Mouse (Mus musculus): ENCODE measurements around the gene Lhfpl3. TPM values are rescaled to one million over a fixed set of nuclear protein-coding genes. Genes with fewer than 3 reads are reported as not detected.

The Lhfpl3 gene
- polyA plus RNA-seq, 1 experiment from 2014 or later: 4.4 TPM

- ATAC-seq: no peak
- Histone ChIP-seq H3K36me3 (ENCODE audit: poor library complexity, severe bottlenecking) (no peaks in the 10 kb centered on the region), H3K9me3 (replicated peaks) (no peaks in the 10 kb centered on the region), H3K9ac (no peak overlapping the region), H3K4me3 (no peak overlapping the region), H3K4me2 (no peak overlapping the region), H3K27ac (no peak overlapping the region), H3K27me3 (no peaks in the 10 kb centered on the region), H3K4me1 (no peaks in the 10 kb centered on the region)
- WGBS: 84% methylated on average over 4 of the region's 4 CpGs
Measured at GRCm38 (mm10) chr5:22856480-22856879, 110.6 kb downstream of the Lhfpl3 start.

- WGBS: 50% methylated on average over 1 of the region's 1 CpGs
- no peak overlapping the region for H3K4me2 ChIP-seq
- no peaks in the 10 kb centered on the region for H3K4me1 ChIP-seq
Measured at GRCm38 (mm10) chr5:22861399-22861798, 115.5 kb downstream of the Lhfpl3 start.

GRCm38 (mm10) chr5:22869031-22869430 lies 123.2 kb downstream of the Lhfpl3 start:
- WGBS: 86% methylated on average over 5 of the region's 5 CpGs
- Histone ChIP-seq H3K9me3 (replicated peaks) (no peaks in the 10 kb centered on the region), H3K27ac (no peak overlapping the region), H3K4me1 (no peaks in the 10 kb centered on the region), H3K9ac (no peak overlapping the region), H3K27me3 (no peaks in the 10 kb centered on the region), H3K4me3 (no peak overlapping the region), H3K4me2 (no peak overlapping the region), H3K36me3 (ENCODE audit: poor library complexity, severe bottlenecking) (no peaks in the 10 kb centered on the region)
- ATAC-seq: no peak

More at GRCm38 (mm10) chr5:22861399-22861798, 115.5 kb downstream of the Lhfpl3 start:
- Histone ChIP-seq H3K27me3 (no peaks in the 10 kb centered on the region), H3K4me3 (no peak overlapping the region), H3K27ac (no peak overlapping the region), H3K9ac (no peak overlapping the region), H3K36me3 (ENCODE audit: poor library complexity, severe bottlenecking) (no peaks in the 10 kb centered on the region), H3K9me3 (replicated peaks) (no peaks in the 10 kb centered on the region)
- no peak for ATAC-seq

- WGBS: 57% methylated on average over 1 of the region's 1 CpGs
- Histone ChIP-seq H3K4me1 (no peaks in the 10 kb centered on the region), H3K36me3 (ENCODE audit: poor library complexity, severe bottlenecking) (no peaks in the 10 kb centered on the region), H3K27ac (no peak overlapping the region), H3K9me3 (replicated peaks) (no peaks in the 10 kb centered on the region), H3K27me3 (no peaks in the 10 kb centered on the region), H3K9ac (no peak overlapping the region), H3K4me3 (no peak overlapping the region), H3K4me2 (no peak overlapping the region)
- ATAC-seq: no peak; the same call in 1 of the 2 replicates
Measured at GRCm38 (mm10) chr5:22872417-22872816, 126.6 kb downstream of the Lhfpl3 start.

- WGBS: 78% methylated on average over 3 of the region's 3 CpGs
- Histone ChIP-seq H3K4me1 (no peaks in the 10 kb centered on the region), H3K27ac (no peak overlapping the region), H3K27me3 (no peaks in the 10 kb centered on the region), H3K4me3 (no peak overlapping the region), H3K9me3 (replicated peaks) (no peaks in the 10 kb centered on the region), H3K36me3 (ENCODE audit: poor library complexity, severe bottlenecking) (no peaks in the 10 kb centered on the region), H3K4me2 (no peak overlapping the region), H3K9ac (no peak overlapping the region)
- peak; percentile 38; the same call in 1 of the 2 replicates for ATAC-seq
Measured at GRCm38 (mm10) chr5:22888345-22888744, 142.5 kb downstream of the Lhfpl3 start.

GRCm38 (mm10) chr5:22889481-22889880 lies 143.6 kb downstream of the Lhfpl3 start:
- no peak overlapping the region for H3K9ac ChIP-seq
- H3K4me2 ChIP-seq: no peak overlapping the region
- H3K4me3 ChIP-seq: no peak overlapping the region
- 80% methylated on average over 4 of the region's 4 CpGs for WGBS
- ATAC-seq: no peak
- no peaks in the 10 kb centered on the region for H3K36me3 ChIP-seq (ENCODE audit: poor library complexity, severe bottlenecking)
- H3K4me1 ChIP-seq: no peaks in the 10 kb centered on the region
- H3K27ac ChIP-seq: no peak overlapping the region
- no peaks in the 10 kb centered on the region for H3K27me3 ChIP-seq
- no peaks in the 10 kb centered on the region for H3K9me3 ChIP-seq (replicated peaks)

GRCm38 (mm10) chr5:22897228-22897627 lies 151.4 kb downstream of the Lhfpl3 start:
- ATAC-seq: no peak
- no peak overlapping the region for H3K4me2 ChIP-seq
- WGBS: 82% methylated on average over 3 of the region's 3 CpGs
- no peak overlapping the region for H3K4me3 ChIP-seq
- no peak overlapping the region for H3K9ac ChIP-seq
- no peaks in the 10 kb centered on the region for H3K9me3 ChIP-seq (replicated peaks)
- no peaks in the 10 kb centered on the region for H3K36me3 ChIP-seq (ENCODE audit: poor library complexity, severe bottlenecking)
- no peak overlapping the region; the same call in 1 of the 2 replicates for H3K27ac ChIP-seq
- no peaks in the 10 kb centered on the region for H3K27me3 ChIP-seq
- H3K4me1 ChIP-seq: no peaks in the 10 kb centered on the region

GRCm38 (mm10) chr5:22897656-22898289 lies 151.9 kb downstream of the Lhfpl3 start:
- Histone ChIP-seq H3K4me3 (no peak overlapping the region), H3K4me1 (no peaks in the 10 kb centered on the region), H3K27me3 (no peaks in the 10 kb centered on the region), H3K36me3 (ENCODE audit: poor library complexity, severe bottlenecking) (no peaks in the 10 kb centered on the region), H3K4me2 (no peak overlapping the region), H3K9ac (no peak overlapping the region), H3K9me3 (replicated peaks) (no peaks in the 10 kb centered on the region), H3K27ac (no peak overlapping the region)
- peak; percentile 90 for ATAC-seq
- 60% methylated on average over 7 of the region's 7 CpGs for whole genome bisulfite sequencing

- no peak overlapping the region for H3K4me3 ChIP-seq
- H3K4me2 ChIP-seq: no peak overlapping the region
- no peaks in the 10 kb centered on the region for H3K27me3 ChIP-seq
- H3K9me3 ChIP-seq (replicated peaks): no peaks in the 10 kb centered on the region
- 88% methylated on average over 2 of the region's 2 CpGs for WGBS
- H3K9ac ChIP-seq: no peak overlapping the region
- no peak overlapping the region for H3K27ac ChIP-seq
- no peaks in the 10 kb centered on the region for H3K36me3 ChIP-seq (ENCODE audit: poor library complexity, severe bottlenecking)
- no peaks in the 10 kb centered on the region for H3K4me1 ChIP-seq
- ATAC-seq: no peak
Measured at GRCm38 (mm10) chr5:22898593-22898992, 152.7 kb downstream of the Lhfpl3 start.

GRCm38 (mm10) chr5:22899913-22900312 lies 154.1 kb downstream of the Lhfpl3 start:
- Histone ChIP-seq H3K4me3 (no peak overlapping the region), H3K9me3 (replicated peaks) (no peaks in the 10 kb centered on the region), H3K9ac (no peak overlapping the region), H3K4me2 (no peak overlapping the region), H3K36me3 (ENCODE audit: poor library complexity, severe bottlenecking) (no peaks in the 10 kb centered on the region), H3K27me3 (no peaks in the 10 kb centered on the region), H3K27ac (no peak overlapping the region), H3K4me1 (no peaks in the 10 kb centered on the region)
- no peak for ATAC-seq

- Histone ChIP-seq H3K27me3 (no peaks in the 10 kb centered on the region), H3K9me3 (replicated peaks) (no peaks in the 10 kb centered on the region), H3K9ac (no peak overlapping the region), H3K27ac (no peak overlapping the region), H3K4me3 (no peak overlapping the region), H3K4me1 (no peaks in the 10 kb centered on the region), H3K4me2 (no peak overlapping the region), H3K36me3 (ENCODE audit: poor library complexity, severe bottlenecking) (no peaks in the 10 kb centered on the region)
- WGBS: 72% methylated on average over 1 of the region's 1 CpGs
- ATAC-seq: no peak
Measured at GRCm38 (mm10) chr5:22917197-22917596, 171.3 kb downstream of the Lhfpl3 start.

- Histone ChIP-seq H3K4me1 (no peaks in the 10 kb centered on the region), H3K36me3 (ENCODE audit: poor library complexity, severe bottlenecking) (no peaks in the 10 kb centered on the region), H3K9ac (no peak overlapping the region), H3K4me2 (no peak overlapping the region), H3K9me3 (replicated peaks) (no peaks in the 10 kb centered on the region), H3K27ac (no peak overlapping the region), H3K27me3 (no peaks in the 10 kb centered on the region), H3K4me3 (no peak overlapping the region)
- ATAC-seq: no peak
Measured at GRCm38 (mm10) chr5:22926171-22926570, 180.3 kb downstream of the Lhfpl3 start.

- Histone ChIP-seq H3K27ac (no peak overlapping the region), H3K27me3 (no peaks in the 10 kb centered on the region), H3K9me3 (replicated peaks) (no peaks in the 10 kb centered on the region), H3K4me3 (no peak overlapping the region), H3K4me1 (no peaks in the 10 kb centered on the region), H3K9ac (no peak overlapping the region), H3K4me2 (no peak overlapping the region), H3K36me3 (ENCODE audit: poor library complexity, severe bottlenecking) (no peaks in the 10 kb centered on the region)
- ATAC-seq: no peak
- WGBS: 40% methylated on average over 2 of the region's 2 CpGs
Measured at GRCm38 (mm10) chr5:22928746-22929145, 182.9 kb downstream of the Lhfpl3 start.
